Mouse (Mus musculus) kidney, adult 11 months (tissue): ENCODE measurements at regions not wholly inside any gene's neighbourhood (a gene's known extent, or its start where the extent isn't known, plus 50 kb on each side); places are given as distances from the start of the nearest gene placed in this dataset.
"Not testable (repeated sequence)": the region's sequence is repeated elsewhere in the genome, so short reads cannot be mapped to it uniquely, and the experiment has no call there.

Experiments
- DNase-seq: peaks from one replicate; pipeline ENCODE4 v3.0.0; 2022

DNA sequence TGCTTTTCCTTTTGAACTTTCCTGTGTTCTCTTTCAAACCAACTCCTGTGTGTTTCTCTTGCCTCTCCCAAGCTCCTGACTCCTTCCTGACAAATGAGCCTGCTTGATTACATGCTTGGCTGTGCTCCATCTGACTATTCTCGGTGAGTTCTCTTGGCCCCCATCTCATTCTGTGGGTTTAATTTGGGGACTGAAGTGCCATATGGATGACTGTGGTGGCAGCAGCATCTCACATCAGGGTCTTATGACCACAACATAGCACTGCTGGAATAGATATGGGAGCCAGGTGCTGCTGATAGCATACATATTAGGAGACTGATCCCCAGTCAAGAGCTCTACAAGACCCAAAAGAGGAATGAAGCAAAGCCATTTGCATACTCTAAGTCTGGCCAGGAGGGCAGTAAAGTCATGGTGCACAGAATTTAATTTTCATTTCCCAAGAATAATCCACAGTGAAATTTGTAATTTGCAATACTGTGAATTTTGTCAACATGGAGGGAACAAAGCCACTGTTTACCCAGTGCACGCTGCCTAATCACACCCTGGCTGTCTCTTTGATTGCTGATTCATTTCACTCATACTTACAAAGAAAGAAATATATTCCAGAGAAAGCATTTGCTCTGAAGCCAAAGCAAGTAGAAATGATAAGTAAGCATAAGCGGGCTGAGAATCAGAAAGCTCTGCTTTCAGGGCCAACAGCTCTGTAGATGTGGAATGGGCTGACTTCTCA, 1478.4 kb upstream of the Gm7489 start:
- DNase-seq: no peak

DNA sequence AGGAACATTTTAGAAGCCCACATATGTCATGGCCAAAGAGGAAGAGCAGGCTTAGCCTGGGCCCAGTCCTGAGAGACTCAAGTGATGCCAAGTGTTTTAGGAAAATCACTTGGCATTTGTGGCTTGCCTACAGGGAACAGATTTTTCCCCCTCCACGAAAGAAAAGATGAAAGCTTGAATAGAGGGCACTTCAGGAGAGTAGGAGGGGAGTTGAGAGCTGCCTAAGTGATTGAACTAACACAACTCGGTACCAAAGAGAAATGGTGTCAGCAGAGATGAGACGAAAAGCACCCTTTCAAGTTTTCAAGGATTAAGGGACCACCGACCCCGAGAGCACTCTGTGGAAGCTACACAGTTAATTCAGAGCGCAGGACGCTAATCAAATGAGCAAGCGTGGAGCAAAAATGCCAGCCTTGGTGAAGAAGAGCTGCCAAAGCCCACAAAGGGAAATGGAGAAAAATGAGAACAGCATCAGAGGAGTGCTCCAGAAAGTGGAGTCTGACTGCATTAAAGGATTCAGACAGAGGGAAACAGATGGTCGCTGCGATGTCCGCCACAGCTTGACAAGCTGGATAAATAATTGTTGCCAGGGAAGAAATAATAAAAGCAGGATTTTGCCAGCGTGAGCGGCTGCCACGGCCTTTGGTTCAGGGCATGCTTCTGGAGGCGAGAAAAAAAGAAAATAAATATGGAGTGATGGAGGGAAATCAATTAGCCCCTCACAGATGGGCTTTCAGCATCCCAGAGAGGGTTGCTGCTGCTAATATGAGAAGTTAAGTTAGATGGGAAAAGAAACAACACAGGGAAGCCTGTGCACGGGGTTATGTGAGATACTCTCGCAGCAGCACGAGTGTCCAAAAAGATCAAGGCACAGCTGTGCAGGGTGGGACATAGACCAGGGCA, 1471.6 kb upstream of the Gm7489 start:
- no peak for DNase-seq

DNA sequence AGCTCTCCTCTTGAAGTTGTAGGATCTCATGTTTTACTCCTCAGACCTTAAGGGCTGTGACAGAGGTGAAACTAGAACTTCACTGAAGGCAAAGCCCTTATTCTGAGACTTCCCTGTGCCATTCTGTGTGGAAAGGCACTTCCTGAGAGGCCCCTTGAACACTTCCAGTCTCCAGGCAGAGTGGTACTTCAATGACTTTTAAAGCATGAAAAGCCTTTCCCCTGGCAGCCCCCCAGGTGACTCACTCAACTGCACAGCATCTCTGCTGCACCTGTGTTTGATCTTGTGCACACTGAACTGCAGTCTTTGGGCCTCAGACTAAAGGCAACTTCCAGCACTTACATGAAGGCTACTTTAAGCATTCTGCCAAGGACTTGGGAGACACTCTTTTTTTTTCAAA, 1458.7 kb upstream of the Gm7489 start:
- no peak for DNase-seq

DNA sequence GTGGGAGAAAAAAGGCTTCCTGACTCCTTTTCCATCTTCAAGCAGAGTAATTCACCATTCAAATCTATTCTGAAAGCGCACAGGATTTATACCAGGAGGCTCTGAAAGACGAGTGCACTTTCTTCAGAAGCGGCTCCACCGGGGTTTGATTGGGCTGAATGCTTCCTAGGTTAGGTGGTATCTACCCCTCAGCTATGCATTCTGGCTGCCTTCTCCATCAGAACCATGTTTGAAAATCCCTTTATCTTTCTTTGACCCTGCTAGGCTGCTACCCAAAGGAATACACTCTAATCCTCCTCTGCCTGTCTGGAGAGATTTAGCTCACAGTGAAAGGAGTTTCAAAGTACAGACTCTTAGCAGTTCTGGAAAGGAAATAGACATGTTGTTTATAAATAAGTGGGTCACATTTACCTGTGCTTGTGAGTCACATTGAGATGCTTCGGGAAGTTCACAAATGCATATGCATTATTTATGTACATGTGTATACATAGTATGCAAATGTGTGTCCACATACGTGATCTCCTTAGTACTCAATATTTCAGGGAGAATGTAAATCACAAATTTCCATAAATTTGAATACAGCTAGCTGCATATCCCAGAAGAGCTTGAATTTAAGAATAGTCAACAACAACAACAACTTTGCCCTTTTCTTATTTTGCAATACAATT, 1454.1 kb upstream of the Gm7489 start:
- no peak for DNase-seq

DNA sequence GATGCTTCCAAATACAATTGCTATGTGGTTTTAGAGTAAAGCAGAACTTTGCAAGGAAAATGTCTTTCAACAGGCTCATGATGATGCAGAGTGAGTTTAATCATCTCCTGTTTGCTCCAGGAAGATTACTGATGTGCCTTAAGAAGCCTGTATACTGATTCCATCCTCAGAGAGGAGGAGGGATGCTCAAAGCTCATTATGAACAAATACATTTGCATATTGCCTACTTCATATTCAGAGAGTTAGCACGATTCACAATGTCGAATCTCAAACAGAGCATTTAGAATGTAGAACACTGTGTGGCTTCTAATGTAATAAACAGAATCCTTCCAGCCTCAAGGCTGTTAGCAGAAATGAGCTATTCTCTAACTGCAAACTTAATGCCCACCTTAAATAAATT, 1451.1 kb upstream of the Gm7489 start:
- DNase-seq: no peak

DNA sequence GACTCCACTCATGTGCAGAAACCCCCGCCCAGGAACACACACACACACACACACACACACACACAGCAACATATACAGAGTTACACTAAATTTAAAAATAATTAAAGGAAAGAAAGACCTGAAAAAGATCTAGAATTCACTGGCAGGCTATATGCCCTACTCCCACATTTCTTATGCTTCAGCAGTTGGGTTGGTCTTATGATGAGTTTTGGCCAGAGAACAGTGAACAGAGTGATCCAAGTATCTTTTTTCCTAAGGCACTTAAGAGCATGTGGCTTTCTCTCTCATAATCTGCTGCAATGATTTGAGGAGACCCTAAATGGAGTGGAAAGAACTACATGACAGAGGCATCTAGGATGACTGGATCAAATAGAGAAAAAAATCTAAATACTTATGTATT, 1446.3 kb upstream of the Gm7489 start:
- DNase-seq: no peak

DNA sequence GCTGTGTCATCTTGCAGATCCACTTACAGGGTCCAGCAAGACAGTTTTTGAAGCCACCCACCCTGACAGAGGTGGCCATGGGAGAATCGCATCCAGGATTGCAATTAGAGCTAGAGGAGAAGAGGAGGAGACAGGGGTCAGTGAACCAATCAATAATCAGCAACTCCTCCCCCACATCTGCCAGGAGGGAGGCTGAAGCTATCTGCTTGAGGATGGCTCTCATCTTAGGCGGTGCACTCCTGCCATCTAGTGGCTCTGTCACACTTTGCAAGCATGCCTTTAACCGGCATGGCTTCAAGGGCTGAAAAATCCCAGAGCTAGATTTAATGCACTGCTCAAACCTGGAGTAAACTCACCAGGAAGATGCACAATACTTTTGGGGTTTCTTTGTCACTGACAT, 1425.9 kb upstream of the Gm7489 start:
- DNase-seq: peak; percentile 44

DNA sequence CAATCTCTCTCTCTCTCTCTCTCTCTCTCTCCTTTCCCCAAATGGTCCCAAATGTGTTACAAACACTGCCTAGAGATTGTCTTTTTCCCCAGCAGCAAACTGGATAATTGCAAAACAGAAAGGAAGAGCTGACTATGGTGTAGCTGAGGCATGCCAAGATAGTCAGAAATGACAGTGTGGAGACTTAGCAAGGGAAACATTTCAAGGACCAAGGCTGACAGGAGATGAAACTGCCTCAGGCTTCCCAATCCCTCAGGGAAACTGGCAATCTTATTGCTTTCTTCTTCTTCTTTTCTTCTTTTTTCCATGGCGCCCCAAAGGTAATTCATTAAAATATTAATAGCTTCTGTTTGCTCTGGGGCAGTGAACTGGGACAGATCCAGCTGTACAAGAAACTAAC, 1425.4 kb upstream of the Gm7489 start:
- no peak for DNase-seq

DNA sequence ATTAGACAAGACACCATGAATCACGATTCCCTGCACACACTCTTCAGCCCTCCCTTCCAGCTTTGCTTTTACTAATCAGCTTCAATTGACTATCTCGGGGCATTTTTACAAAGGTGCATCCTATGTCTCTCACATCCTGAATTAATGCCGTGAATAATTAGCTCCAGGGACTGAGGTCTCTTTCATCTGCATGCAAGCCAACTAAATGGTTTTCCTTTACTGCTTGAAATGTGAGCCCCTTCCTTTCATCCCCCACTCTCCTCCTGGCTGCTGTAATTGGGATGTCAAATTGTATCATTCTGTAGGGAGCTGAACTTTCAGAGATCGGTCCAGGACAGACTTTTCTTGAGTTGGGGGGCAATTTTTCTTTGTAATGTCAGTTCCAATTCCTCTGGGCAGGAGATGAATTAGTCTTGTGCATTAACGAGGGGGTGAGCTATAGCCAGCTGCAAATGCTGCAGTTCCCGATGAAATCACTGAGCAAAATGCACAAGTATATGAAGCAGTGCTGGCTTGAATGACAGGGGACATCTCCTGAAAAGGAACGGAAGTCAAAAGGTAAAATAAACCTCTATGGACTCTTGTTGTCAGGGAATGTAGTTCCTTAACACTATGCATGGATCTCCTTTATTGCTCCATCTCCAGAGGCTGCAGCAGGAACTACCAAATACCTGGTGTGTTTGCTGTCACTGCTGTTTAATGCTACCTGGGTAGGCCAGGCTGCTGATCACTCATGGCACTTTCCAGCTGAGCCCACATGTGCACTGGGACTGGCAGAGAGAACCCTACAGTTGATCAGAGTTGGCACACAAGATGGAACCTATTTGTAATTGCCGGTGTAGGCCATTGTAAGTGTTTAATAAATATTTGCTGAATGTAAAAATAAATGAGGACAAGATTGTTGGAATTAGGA, 1420.2 kb upstream of the Gm7489 start:
- DNase-seq: no peak

DNA sequence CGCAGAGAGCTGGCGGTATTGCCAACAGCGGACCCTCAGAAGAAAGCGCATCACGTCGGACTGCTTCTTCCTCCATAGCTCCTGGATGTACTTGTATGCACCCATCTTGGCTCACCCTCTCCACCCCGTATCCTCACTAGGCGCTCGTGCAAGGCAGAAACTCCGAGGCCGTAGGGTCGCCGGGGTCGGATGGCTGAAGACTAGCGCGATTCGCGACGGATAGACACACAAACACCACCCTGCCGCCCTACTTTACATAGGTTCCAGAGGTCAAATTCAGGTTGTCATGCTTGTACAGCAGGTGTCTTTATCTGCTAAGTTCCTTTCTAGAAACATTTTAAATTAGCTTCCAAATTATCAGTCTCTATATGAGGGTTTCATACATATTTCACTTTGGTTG, 1406.6 kb upstream of the Gm7489 start:
- DNase-seq: not testable (repeated sequence)

DNA sequence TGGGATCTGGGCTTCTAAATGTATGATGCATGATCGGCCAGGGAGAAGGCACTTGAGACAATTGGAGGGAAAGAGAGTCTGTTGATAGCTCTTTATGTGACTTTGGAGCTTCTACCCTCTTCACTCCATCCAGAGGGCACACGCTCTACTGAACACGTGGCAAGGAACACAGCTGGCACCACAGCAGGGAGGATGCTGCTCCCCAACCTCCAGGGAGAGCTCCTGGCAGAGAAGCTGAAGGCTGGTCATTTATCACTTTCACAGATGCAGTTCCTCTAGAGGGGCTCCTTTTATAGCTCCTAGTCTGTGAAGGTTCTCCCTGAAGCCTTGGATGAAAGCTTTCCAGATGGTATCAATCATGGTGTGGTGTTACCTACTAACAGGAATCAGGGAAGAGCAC, 1403.9 kb upstream of the Gm7489 start:
- DNase-seq: no peak

DNA sequence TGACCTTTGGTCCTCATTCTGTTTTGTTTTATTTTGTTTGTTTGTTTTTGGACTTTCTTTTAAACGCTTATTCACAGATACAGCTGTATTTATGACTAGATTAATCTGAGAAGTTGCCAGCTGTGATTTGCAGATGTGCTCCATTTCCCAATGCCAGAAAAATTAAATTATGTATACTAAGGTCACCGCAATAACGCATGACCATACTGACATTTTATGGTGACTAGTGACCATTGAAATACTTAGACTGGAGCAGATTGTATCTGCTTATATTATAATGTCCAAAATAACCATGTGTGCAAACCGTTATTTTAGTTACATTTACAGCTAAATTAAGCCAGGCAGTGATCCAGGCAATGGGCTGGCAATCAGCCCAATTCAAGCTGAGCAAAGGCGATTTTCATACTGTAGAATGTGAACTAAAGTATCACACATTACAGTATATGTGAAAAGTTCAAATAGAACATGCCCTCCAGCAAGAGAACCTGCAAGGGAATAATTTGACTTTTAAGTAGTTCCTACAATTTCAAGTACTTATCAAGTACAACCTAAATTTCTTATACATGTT, 1401.0 kb upstream of the Gm7489 start:
- no peak for DNase-seq

DNA sequence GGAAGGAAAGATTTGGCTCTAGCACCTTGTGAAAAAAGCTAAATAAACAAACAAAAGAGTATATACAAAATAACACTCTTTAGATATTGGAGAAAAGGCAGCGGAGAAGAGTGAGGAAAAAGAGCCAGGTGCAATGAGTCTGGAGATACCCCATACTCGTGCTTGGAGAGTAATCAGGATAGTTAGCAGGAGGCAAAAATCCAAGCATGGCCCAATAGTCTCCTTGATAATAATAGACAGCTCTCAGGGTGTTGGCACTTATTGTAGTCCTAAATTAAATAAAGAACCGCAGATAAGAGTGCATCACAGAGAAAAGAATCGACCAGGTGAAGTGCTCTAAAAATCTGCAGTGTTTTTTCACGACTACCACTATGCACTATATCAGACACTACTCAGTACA, 1400.4 kb upstream of the Gm7489 start:
- DNase-seq: no peak

DNA sequence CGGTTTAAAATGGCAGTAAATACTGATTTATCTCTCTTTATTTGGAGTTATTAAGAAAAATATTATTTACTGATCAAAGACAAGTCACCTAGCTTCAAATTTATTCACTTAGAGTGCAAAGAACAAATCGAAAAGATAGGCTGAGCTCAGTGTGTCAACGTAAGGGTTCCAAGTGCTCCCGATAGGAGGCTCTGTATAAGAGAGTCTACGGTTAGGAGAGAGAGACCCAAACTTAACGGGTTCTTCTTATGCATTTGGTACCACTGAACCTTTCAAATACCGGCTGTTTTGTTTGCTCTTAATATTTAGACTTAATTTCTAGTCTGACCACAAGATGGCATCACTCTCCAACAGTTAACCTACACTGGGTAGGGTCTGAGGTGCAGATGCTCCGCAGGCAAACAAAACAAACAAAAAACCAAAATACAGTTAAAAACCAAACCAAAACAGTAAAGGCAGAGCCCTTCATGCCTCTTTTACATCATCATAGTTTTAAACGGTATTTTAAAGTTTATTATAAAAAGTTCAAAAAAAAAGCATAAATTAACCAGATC, 1379.4 kb upstream of the Gm7489 start:
- no peak for DNase-seq

DNA sequence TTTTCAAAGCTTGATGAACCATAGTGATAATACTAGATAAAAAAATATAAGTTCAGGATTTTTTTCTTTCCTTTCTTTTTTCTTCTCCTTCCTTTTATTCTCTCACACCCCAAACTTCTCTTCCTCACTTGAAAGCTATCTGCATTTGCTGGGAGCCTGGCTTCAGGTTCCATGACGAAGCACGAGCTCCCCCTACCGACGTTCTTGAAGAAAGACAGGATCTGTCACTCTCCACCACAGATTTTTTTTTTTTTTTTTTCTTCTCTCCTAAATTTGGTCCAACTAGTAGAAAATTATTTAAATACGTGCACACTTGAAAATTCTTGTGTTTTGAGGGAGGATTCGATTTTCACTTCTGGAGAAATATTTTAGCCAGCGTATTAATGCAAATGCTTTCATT, 1377.8 kb upstream of the Gm7489 start:
- no peak for DNase-seq

DNA sequence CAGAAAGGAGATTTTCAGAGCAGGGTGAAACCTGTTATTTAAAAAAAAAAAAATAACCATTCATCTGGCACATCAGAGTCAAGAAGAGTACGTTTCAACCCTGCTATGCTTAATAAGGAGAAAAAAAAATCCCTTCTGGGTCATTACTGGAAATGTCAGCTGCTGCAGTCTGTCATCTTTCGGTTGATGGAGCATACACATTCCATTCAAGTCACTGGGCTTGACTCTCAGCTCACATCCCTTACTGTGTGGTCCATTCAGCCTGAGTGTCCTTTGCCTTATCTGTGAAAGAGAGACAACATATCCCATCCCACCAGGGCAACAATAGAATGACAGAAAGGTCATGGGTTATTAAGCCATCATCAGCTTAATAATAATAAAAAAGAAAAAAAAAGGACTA, 1376.1 kb upstream of the Gm7489 start:
- no peak for DNase-seq

DNA sequence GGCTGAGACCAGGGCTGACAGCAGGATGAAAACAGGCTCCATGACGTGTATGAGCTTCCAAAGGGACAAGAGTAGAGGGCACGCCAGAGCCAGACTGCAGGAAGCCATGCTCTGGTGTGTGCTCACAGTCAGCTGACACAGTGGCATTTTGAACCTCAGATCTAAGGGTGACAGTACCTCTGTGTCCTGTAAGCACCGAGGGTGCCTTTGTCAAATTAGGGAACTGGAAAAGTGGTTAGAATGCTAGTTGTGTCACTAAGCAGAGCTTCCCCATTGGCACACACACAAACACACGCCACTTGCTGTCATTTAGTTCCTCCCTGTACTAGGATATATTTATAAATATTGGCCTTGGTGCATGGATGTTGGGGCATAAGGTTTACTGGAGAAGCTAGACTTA, 1374.6 kb upstream of the Gm7489 start:
- DNase-seq: no peak

DNA sequence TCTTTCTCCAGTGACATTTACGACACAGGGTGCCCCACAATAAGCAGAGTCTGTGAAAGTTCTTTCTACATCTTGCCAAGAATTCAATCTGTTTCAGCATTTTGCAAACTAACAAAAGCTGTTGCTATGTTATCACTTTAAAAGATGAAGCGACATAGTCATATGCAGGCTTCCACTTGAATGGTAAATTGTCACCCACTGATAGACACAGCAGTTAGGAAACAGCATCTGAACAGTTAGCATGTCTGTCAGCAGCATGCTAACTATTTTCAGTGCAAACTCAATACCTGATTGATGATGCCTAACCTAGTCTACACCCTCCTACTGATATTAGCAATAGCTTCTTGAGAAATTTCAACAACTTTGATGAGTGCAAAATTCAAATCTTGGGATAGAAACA, 1348.1 kb upstream of the Gm7489 start:
- DNase-seq: no peak

DNA sequence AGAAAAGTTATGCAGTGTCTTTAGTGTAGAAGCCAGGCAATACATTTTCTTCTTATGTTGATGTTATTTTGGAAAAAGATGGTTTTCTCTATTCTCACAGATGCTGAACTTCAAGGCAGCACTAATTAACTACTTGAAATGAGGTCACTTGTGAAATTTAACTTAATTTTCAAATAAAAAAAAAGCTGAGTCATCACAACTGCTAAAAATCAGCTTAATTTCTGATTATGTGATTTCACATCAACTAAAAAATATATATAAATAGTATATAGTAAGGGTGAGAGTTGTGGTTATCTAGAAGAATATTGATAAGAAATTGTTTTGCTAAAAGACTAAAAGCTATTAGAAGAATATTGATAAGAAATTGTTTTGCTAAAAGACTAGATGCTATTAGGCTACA, 1326.0 kb upstream of the Gm7489 start:
- no peak for DNase-seq

DNA sequence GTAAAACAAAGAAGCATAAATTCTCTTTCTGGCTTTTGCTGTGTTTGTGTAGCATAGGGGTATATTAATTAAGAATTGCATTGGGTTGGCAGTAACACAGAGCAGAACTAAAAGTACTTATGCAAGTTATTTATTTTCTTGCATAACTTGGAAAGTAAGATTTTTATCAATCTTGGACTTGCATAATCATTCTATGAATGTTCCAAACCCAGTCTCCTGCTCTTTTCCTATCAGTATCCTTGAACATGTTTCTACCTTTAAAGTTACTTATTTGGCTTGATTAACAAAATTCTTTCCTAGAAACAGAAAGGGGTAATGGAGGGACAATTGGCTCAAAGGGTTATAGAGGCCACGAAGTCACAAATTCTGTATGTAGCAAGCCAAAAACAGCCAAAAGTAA, 1320.6 kb upstream of the Gm7489 start:
- no peak for DNase-seq

DNA sequence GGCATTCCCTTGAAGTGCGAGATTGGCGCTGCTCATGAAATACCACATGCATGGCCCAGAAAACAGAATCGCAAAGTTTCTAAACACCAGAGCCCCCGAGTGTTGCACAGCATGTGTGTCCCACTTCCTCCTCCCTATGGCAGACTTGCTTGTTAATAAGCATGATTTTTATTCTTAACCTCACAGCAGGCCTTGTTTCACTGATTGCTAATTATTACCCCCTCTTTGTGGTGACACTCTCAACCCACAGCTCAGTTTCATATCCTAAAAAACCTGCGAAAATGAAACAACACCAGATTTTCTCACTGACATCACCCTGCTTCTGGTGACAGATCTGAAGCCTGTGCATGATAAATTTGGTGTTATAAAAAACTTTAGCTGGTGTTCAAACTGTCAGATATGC, 1319.3 kb upstream of the Gm7489 start:
- DNase-seq: no peak

DNA sequence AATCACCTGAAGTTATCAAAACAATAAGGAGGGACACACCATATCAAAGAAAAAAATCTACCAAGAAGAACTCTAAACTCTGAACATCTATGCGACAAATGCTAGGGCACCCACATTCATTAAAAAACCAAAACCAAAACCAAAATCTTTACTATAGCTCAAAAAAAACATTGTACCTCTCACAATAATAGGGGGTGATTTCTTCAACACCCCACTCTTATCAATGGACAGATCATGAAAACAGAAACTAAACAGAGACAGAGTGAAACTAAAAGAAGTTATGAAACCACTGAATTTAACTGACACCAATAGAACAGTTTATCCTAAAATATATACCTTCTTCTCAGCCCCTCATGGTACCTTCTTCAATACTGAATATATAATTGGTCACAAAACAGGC, 1314.5 kb upstream of the Gm7489 start:
- no peak for DNase-seq
